Mouse (Mus musculus): Measurements from ENCODE around the gene 1500011B03Rik.

GRCm38 (mm10) chr5:114783405-114784163, 39.7 kb downstream of the 1500011B03Rik start:
- TF ChIP-seq GATA1 (IDR thresholded peaks at IDR 0.05; ENCODE audit: low read length) (no peak), TAL1 (IDR thresholded peaks at IDR 0.05; ENCODE audit: low read length) (no peak)
